Mouse (Mus musculus) heart, postnatal 0 days (tissue): Measurements from ENCODE around the gene Gm14137.

ENCODE experiments used
- CTCF ChIP-seq: IDR thresholded peaks from 2 replicates; pipeline ENCODE4 v1.5.1; 2016; ENCODE audit warnings: antibody characterized with exemption, control low read depth, low read depth
- EP300 ChIP-seq: IDR thresholded peaks from 2 replicates; pipeline ENCODE4 v1.6.1; 2016; ENCODE audit warnings: antibody characterized with exemption, low read depth

DNA sequence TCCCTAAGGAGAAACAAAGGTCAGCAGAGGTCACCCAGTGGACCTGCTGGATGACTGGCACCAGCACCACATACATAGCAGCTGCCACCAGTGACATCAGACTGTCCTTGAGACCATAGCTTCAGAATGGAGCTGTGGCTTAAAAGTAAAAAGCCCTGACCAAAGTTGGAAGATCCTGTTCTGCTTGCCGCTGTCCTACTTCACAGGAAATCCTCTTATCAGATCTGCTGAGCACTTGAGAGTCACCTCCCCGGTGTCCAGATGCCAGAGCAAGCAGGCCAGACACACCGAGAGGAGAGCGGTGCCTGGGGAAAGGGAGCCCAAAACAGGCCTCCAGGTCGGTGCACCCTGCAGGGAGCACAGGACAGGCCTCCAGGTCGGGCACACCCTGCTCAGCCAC is 22.1 kb upstream of the Gm14137 start:
- TF ChIP-seq CTCF (no peak), EP300 (no peak)
